Mouse (Mus musculus): ENCODE results near the gene Zdhhc7. TPM values are rescaled to one million over a fixed set of nuclear protein-coding genes. Genes with fewer than 3 reads are reported as not detected.

Gene Zdhhc7
- polyA plus RNA-seq (2014; fragmentation: Nextera tagmentation; extraction: Ambion mirVana): 24.7 and 29.1 TPM in 2 replicates

DNA sequence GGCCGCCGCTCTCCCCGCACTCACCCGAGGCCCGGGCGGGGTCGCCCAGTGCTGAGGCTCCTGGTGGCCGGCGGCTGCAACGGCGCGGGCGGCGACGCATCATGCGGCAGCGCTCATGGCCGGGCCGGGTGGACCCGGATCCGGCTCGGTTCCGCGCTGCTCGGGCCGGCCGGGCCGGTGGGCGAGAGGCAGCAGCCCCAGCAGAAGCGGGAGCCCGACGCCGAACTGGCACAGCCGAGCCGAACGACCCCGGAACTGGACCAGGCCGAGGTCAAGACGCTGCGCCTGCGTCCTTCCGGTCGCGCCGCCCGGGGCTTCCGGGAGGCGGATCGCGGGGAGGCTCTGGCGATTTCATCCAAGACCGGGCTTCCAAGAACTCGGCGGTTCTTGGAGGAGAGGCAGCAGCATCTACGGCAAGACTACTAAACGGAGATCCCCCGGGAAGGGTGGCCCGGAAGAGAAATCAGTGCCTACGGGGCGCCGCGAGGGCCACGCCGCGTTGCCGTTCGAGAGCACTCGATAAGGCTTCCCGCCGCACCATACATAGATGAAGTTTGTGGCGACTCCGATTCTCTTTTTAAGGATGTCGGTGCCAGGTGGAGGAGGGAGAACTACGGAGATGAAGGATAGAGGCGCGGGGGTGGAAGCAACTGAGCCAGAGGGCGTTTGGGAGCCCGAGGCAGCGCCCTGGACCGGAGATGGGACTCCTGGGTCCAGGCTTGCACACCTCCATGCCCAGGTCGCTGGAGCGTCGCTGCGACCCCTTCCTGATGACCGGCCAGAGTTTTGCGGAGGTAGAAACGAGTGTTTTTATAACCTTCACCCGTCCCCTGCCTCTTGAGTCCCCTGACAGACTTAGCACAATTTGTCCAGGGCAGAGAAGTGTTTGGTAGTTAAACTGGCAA, at the start of gene Zdhhc7:
Zdhhc7 (minus strand) TSS at position 415 of the 905 bp plus-strand sequence.
- Histone ChIP-seq H3K9me3 (replicated peaks; ENCODE audit: control insufficient read depth, low read length) (no peaks in the 10 kb centered on the region), H3K9ac (ENCODE audit: low read depth, low read length) (peak within 1 kb of the TSS; percentile 91), H3K4me2 (peak within 1 kb of the TSS; percentile 79), H3K27me3 (ENCODE audit: control insufficient read depth, insufficient read depth, low read length) (no peaks in the 10 kb centered on the region), H3K4me1 (ENCODE audit: control insufficient read depth, insufficient read depth, low read length) (peaks cover 16% of the 10 kb centered on the region), H3K27ac (ENCODE audit: low read depth, low read length) (peak within 1 kb of the TSS; percentile 81), H3K36me3 (ENCODE audit: control insufficient read depth, insufficient read depth, low read length) (no peaks in the 10 kb centered on the region), H3K4me3 (ENCODE audit: low read depth, low read length) (peak within 1 kb of the TSS; percentile 99)
- WGBS (ENCODE audit: insufficient replicate concordance): 0% methylated on average over 81 of the region's 88 CpGs
- ATAC-seq (replicated peaks; ENCODE audit: insufficient number of reproducible peaks, low FRiP score, low TSS enrichment): peak; percentile 68

- H3K4me2 ChIP-seq: no peak overlapping the region
- no peaks in the 10 kb centered on the region for H3K9me3 ChIP-seq (replicated peaks; ENCODE audit: control insufficient read depth, low read length)
- 67% methylated on average over 12 of the region's 12 CpGs for WGBS (ENCODE audit: insufficient replicate concordance)
- no peak overlapping the region for H3K4me3 ChIP-seq (ENCODE audit: low read depth, low read length)
- H3K27me3 ChIP-seq (ENCODE audit: control insufficient read depth, insufficient read depth, low read length): no peaks in the 10 kb centered on the region; the same call in 1 of the 2 replicates
- no peak overlapping the region for H3K9ac ChIP-seq (ENCODE audit: low read depth, low read length)
- H3K36me3 ChIP-seq (ENCODE audit: control insufficient read depth, insufficient read depth, low read length): 0 out of 2 replicates have a peak, but pooled peaks cover 3% of the 10 kb centered on the region
- H3K4me1 ChIP-seq (ENCODE audit: control insufficient read depth, insufficient read depth, low read length): 0 out of 2 replicates have a peak, but pooled peaks cover 4% of the 10 kb centered on the region
- no peak for ATAC-seq (replicated peaks; ENCODE audit: insufficient number of reproducible peaks, low FRiP score, low TSS enrichment)
- H3K27ac ChIP-seq (ENCODE audit: low read depth, low read length): no peak overlapping the region
Measured at GRCm38 (mm10) chr8:120150028-120150427, 48.7 kb upstream of the Zdhhc7 start.

DNA sequence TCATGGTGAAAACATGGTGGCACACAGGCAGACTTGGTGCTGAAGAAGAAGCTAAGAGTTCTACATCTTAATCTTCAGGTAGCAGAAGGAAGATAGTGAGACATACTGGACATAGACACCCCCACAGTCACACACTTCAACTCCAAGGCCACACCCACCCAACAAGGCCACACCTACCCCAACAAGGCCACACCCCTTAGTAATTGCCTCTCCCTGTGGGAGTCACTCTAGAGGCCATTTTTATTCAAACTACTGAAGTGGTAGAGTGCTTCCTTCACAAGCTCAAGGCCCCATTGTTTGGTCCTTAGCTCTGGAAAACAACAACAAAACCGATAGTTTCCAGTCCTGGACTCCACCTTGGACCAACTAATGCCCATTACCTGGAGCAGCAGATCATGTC, 44.8 kb upstream of the Zdhhc7 start:
- Histone ChIP-seq H3K27me3 (ENCODE audit: control insufficient read depth, insufficient read depth, low read length) (no peaks in the 10 kb centered on the region; the same call in 1 of the 2 replicates), H3K36me3 (ENCODE audit: control insufficient read depth, insufficient read depth, low read length) (0 out of 2 replicates have a peak, but pooled peaks cover 3% of the 10 kb centered on the region), H3K4me1 (ENCODE audit: control insufficient read depth, insufficient read depth, low read length) (peaks cover 20% of the 10 kb centered on the region), H3K27ac (ENCODE audit: low read depth, low read length) (no peak overlapping the region), H3K9me3 (replicated peaks; ENCODE audit: control insufficient read depth, low read length) (no peaks in the 10 kb centered on the region), H3K4me3 (ENCODE audit: low read depth, low read length) (no peak overlapping the region), H3K9ac (ENCODE audit: low read depth, low read length) (no peak overlapping the region), H3K4me2 (no peak overlapping the region)
- no peak for ATAC-seq (replicated peaks; ENCODE audit: insufficient number of reproducible peaks, low FRiP score, low TSS enrichment)
- WGBS (ENCODE audit: insufficient replicate concordance): 79% methylated on average over 1 of the region's 1 CpGs

GRCm38 (mm10) chr8:120144652-120145301, 43.5 kb upstream of the Zdhhc7 start:
- H3K4me1 ChIP-seq (ENCODE audit: control insufficient read depth, insufficient read depth, low read length): peaks cover 31% of the 10 kb centered on the region
- H3K4me3 ChIP-seq (ENCODE audit: low read depth, low read length): no peak overlapping the region
- no peaks in the 10 kb centered on the region for H3K27me3 ChIP-seq (ENCODE audit: control insufficient read depth, insufficient read depth, low read length)
- H3K27ac ChIP-seq (ENCODE audit: low read depth, low read length): no peak overlapping the region
- H3K4me2 ChIP-seq: no peak overlapping the region
- H3K9ac ChIP-seq (ENCODE audit: low read depth, low read length): no peak overlapping the region
- WGBS (ENCODE audit: insufficient replicate concordance): 36% methylated on average over 12 of the region's 12 CpGs
- H3K9me3 ChIP-seq (replicated peaks; ENCODE audit: control insufficient read depth, low read length): no peaks in the 10 kb centered on the region
- ATAC-seq (replicated peaks; ENCODE audit: insufficient number of reproducible peaks, low FRiP score, low TSS enrichment): no peak
- H3K36me3 ChIP-seq (ENCODE audit: control insufficient read depth, insufficient read depth, low read length): 0 out of 2 replicates have a peak, but pooled peaks cover 3% of the 10 kb centered on the region

DNA sequence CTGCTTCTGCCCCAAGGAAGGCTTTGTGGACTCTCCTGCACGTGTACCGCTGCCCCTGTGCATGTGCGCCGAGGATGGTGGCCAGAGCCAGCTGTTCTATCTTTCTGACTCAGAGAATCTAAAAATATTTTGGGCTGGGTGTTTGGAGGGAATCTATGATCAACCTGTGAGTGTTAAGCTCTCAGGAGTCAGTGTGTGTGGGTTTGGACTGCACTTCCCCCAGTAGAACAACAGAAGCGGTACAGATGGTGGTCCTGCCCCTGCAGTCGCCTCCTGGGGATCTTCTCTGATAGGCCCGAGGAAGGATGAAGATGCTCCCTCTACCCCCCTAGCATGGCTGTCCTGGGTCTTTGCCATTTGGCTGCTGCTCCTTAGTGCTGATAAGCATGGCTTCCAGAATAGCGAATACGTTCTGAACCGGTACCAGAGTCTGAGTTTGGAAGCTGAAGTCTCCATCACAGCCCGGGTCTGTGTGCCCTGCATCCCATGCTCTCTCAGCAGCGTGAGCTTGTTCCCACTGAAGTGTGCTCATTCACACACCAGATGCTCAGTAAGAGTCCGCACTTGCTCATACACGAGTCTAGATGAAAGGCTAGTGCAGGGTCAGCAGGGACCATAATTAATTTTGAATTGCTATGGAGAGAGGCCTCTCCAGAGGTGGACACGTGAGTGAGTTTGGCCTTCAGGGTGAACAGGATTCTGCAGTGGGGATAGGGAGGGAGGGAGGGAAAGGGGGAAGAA, 42.8 kb upstream of the Zdhhc7 start:
- ATAC-seq (replicated peaks; ENCODE audit: insufficient number of reproducible peaks, low FRiP score, low TSS enrichment): no peak
- no peak overlapping the region for H3K27ac ChIP-seq (ENCODE audit: low read depth, low read length)
- peaks cover 37% of the 10 kb centered on the region for H3K4me1 ChIP-seq (ENCODE audit: control insufficient read depth, insufficient read depth, low read length)

DNA sequence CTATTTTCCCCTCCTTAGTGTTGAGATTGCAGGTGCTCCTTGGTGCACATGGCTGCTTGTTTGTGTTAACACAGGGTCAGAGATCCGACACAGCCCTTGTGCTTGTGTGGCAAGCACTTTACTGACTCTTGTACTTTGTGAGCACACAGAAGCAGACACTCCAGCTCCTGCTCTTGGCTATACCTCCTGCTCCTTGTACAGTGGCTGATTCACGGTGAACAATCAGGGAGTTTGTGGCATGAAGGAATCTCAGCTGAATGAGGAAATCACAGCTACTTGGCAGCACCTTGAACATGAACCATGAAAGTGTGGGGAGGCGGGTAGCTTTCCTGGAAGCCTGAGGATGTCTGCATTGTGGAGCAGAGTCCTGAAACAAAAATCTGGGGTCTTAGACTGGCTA, 39.5 kb upstream of the Zdhhc7 start:
- Histone ChIP-seq H3K27ac (ENCODE audit: low read depth, low read length) (peak overlapping the region; percentile 29), H3K4me3 (ENCODE audit: low read depth, low read length) (no peak overlapping the region), H3K4me2 (no peak overlapping the region), H3K9ac (ENCODE audit: low read depth, low read length) (no peak overlapping the region; the same call in 1 of the 2 replicates), H3K4me1 (ENCODE audit: control insufficient read depth, insufficient read depth, low read length) (peaks cover 42% of the 10 kb centered on the region), H3K9me3 (replicated peaks; ENCODE audit: control insufficient read depth, low read length) (no peaks in the 10 kb centered on the region), H3K27me3 (ENCODE audit: control insufficient read depth, insufficient read depth, low read length) (no peaks in the 10 kb centered on the region; the same call in 1 of the 2 replicates), H3K36me3 (ENCODE audit: control insufficient read depth, insufficient read depth, low read length) (0 out of 2 replicates have a peak, but pooled peaks cover 3% of the 10 kb centered on the region)
- no peak for ATAC-seq (replicated peaks; ENCODE audit: insufficient number of reproducible peaks, low FRiP score, low TSS enrichment)
- WGBS (ENCODE audit: insufficient replicate concordance): 48% methylated on average over 3 of the region's 3 CpGs

More for the DNA sequence above, 42.8 kb upstream of the Zdhhc7 start:
- WGBS (ENCODE audit: insufficient replicate concordance): 50% methylated on average over 15 of the region's 15 CpGs
- H3K9me3 ChIP-seq (replicated peaks; ENCODE audit: control insufficient read depth, low read length): no peaks in the 10 kb centered on the region
- H3K36me3 ChIP-seq (ENCODE audit: control insufficient read depth, insufficient read depth, low read length): 0 out of 2 replicates have a peak, but pooled peaks cover 3% of the 10 kb centered on the region
- H3K4me3 ChIP-seq (ENCODE audit: low read depth, low read length): no peak overlapping the region
- H3K9ac ChIP-seq (ENCODE audit: low read depth, low read length): no peak overlapping the region
- no peak overlapping the region for H3K4me2 ChIP-seq
- H3K27me3 ChIP-seq (ENCODE audit: control insufficient read depth, insufficient read depth, low read length): no peaks in the 10 kb centered on the region

DNA sequence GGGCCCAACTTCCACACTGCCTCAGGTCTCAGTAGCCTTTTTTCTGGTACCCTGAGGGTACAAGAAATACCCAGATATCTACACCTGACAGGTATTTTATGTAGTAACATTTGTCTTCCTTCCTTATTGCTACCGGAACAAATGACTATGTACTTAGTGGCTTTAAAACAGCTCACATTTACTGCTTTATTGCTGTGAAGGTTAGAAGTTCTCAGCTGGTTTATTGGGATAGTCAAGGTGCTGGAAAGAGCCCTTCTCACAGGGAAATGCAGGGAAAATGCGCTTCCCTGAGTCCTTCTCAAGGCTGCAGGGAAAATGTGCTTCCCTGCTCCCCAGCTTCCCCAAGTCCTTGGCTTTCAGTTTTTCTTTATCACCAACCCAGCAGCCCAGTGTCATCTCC, 37.7 kb upstream of the Zdhhc7 start:
- no peak overlapping the region for H3K27ac ChIP-seq (ENCODE audit: low read depth, low read length)
- no peak for ATAC-seq (replicated peaks; ENCODE audit: insufficient number of reproducible peaks, low FRiP score, low TSS enrichment)

GRCm38 (mm10) chr8:120136618-120137017, 35.3 kb upstream of the Zdhhc7 start:
- no peak overlapping the region for H3K4me2 ChIP-seq
- 0 out of 2 replicates have a peak overlapping the region, but pooled peaks have one; percentile 34 for H3K9ac ChIP-seq (ENCODE audit: low read depth, low read length)
- no peaks in the 10 kb centered on the region for H3K36me3 ChIP-seq (ENCODE audit: control insufficient read depth, insufficient read depth, low read length)
- H3K4me3 ChIP-seq (ENCODE audit: low read depth, low read length): no peak overlapping the region
- ATAC-seq (replicated peaks; ENCODE audit: insufficient number of reproducible peaks, low FRiP score, low TSS enrichment): no peak
- H3K27me3 ChIP-seq (ENCODE audit: control insufficient read depth, insufficient read depth, low read length): no peaks in the 10 kb centered on the region; the same call in 1 of the 2 replicates
- H3K4me1 ChIP-seq (ENCODE audit: control insufficient read depth, insufficient read depth, low read length): peaks cover 27% of the 10 kb centered on the region
- WGBS (ENCODE audit: insufficient replicate concordance): 51% methylated on average over 7 of the region's 7 CpGs
- no peak overlapping the region for H3K27ac ChIP-seq (ENCODE audit: low read depth, low read length)
- H3K9me3 ChIP-seq (replicated peaks; ENCODE audit: control insufficient read depth, low read length): no peaks in the 10 kb centered on the region

More for the DNA sequence above, 37.7 kb upstream of the Zdhhc7 start:
- Histone ChIP-seq H3K9me3 (replicated peaks; ENCODE audit: control insufficient read depth, low read length) (no peaks in the 10 kb centered on the region), H3K4me2 (no peak overlapping the region), H3K27me3 (ENCODE audit: control insufficient read depth, insufficient read depth, low read length) (no peaks in the 10 kb centered on the region; the same call in 1 of the 2 replicates), H3K4me3 (ENCODE audit: low read depth, low read length) (no peak overlapping the region), H3K4me1 (ENCODE audit: control insufficient read depth, insufficient read depth, low read length) (peaks cover 30% of the 10 kb centered on the region), H3K9ac (ENCODE audit: low read depth, low read length) (no peak overlapping the region), H3K36me3 (ENCODE audit: control insufficient read depth, insufficient read depth, low read length) (no peaks in the 10 kb centered on the region)
- WGBS (ENCODE audit: insufficient replicate concordance): 81% methylated on average over 2 of the region's 2 CpGs

Data from heart, embryonic 11.5 days (tissue).